Mouse (Mus musculus) C2C12 (cell line): Measurements from ENCODE around the gene Eif2ak4. TPM values are rescaled to one million over a fixed set of nuclear protein-coding genes. Genes with fewer than 3 reads are reported as not detected.

ENCODE experiments used
- H3K27me3 ChIP-seq: one replicate; pipeline ENCODE4 v1.6.1; 2011; ENCODE audit not compliant: control insufficient read depth, insufficient read depth, insufficient read length
- H3K36me3 ChIP-seq: one replicate; pipeline ENCODE4 v1.6.1; 2011; ENCODE audit not compliant: control insufficient read depth, insufficient read depth
- H3K4me3 ChIP-seq: one replicate; pipeline ENCODE4 v1.5.1; 2011; ENCODE audit warnings: mild to moderate bottlenecking, control low read depth; ENCODE audit not compliant: poor library complexity, insufficient read depth, severe bottlenecking
- H3K79me2 ChIP-seq: one replicate; pipeline ENCODE4 v1.6.1; 2011; ENCODE audit not compliant: control insufficient read depth, insufficient read depth
- H3K79me3 ChIP-seq: one replicate; pipeline ENCODE4 v1.6.1; 2011; ENCODE audit warnings: low read depth, control low read depth
- H3ac ChIP-seq: one replicate; pipeline ENCODE3; 2011; ENCODE audit warnings: low read depth; ENCODE audit not compliant: control insufficient read depth, insufficient read length
- CEBPB ChIP-seq: IDR thresholded peaks from one replicate; pipeline ENCODE4 v1.6.1; 2011; ENCODE audit warnings: low read depth, mild to moderate bottlenecking, control low read depth, moderate library complexity
- CTCF ChIP-seq: IDR thresholded peaks from one replicate; pipeline ENCODE4 v1.5.1; 2011; ENCODE audit not compliant: control insufficient read depth, insufficient read depth, insufficient read length
- FOSL1 ChIP-seq: IDR thresholded peaks from one replicate; pipeline ENCODE4 v1.8.0; 2011; ENCODE audit warnings: mild to moderate bottlenecking, low read length; ENCODE audit not compliant: poor library complexity, insufficient read depth, severe bottlenecking
- MAX ChIP-seq: IDR thresholded peaks from one replicate; pipeline ENCODE4 v1.6.1; 2011; ENCODE audit warnings: mild to moderate bottlenecking, control low read depth
- MYOD1 ChIP-seq: IDR thresholded peaks from one replicate; pipeline ENCODE4 v1.6.1; 2011; ENCODE audit warnings: low read depth; ENCODE audit not compliant: control insufficient read depth, insufficient read length
- MYOG ChIP-seq: IDR thresholded peaks from one replicate; pipeline ENCODE4 v1.6.1; 2011; ENCODE audit not compliant: control insufficient read depth, insufficient read length; ENCODE audit errors: extremely low read depth
- USF1 ChIP-seq: IDR thresholded peaks from one replicate; pipeline ENCODE4 v1.6.1; 2011; ENCODE audit warnings: low read depth, mild to moderate bottlenecking, control low read depth, moderate library complexity
- polyA plus RNA-seq: library from polyadenylated mRNA; unstranded; fragments of >200 nt; fragmentation: generic; extraction: Trizol; gene quantifications from one replicate; pipeline ENCODE4 v1.2.1, GENCODE M21; 2012; ENCODE audit warnings: missing spikeins

Eif2ak4 gene
- polyA plus RNA-seq, 1 experiment: 6.6 TPM

GRCm38 (mm10) chr2:118375931-118376330, 12.5 kb upstream of the Eif2ak4 start:
- TF ChIP-seq MYOD1 (no peak), CTCF (no peak), MYOG (no peak), MAX (no peak), USF1 (no peak), FOSL1 (no peak), CEBPB (no peak)
- H3ac ChIP-seq: no peak overlapping the region
- no peaks in the 10 kb centered on the region for H3K79me3 ChIP-seq
- H3K79me2 ChIP-seq: no peaks in the 10 kb centered on the region
- no peaks in the 10 kb centered on the region for H3K36me3 ChIP-seq
- no peaks in the 10 kb centered on the region for H3K27me3 ChIP-seq
- no peak overlapping the region for H3K4me3 ChIP-seq

GRCm38 (mm10) chr2:118379756-118380155, 8.7 kb upstream of the Eif2ak4 start:
- H3K4me3 ChIP-seq: no peak overlapping the region
- no peaks in the 10 kb centered on the region for H3K27me3 ChIP-seq
- TF ChIP-seq CTCF: no peak
- TF ChIP-seq MYOD1: no peak
- TF ChIP-seq MAX: no peak
- no peak for TF ChIP-seq CEBPB
- TF ChIP-seq FOSL1: no peak
- TF ChIP-seq MYOG: no peak
- no peak for TF ChIP-seq USF1
- no peak overlapping the region for H3ac ChIP-seq
- H3K36me3 ChIP-seq: no peaks in the 10 kb centered on the region
- no peaks in the 10 kb centered on the region for H3K79me3 ChIP-seq
- no peaks in the 10 kb centered on the region for H3K79me2 ChIP-seq

- Histone ChIP-seq H3K27me3 (no peaks in the 10 kb centered on the region), H3K79me2 (no peaks in the 10 kb centered on the region), H3K4me3 (no peak overlapping the region), H3K36me3 (no peaks in the 10 kb centered on the region), H3K79me3 (no peaks in the 10 kb centered on the region), H3ac (no peak overlapping the region)
- TF ChIP-seq USF1 (no peak), MYOD1 (no peak), CEBPB (no peak), CTCF (no peak), MYOG (no peak), MAX (no peak), FOSL1 (no peak)
Measured at GRCm38 (mm10) chr2:118383387-118383786, 5.0 kb upstream of the Eif2ak4 start.

- Histone ChIP-seq H3ac (no peak overlapping the region), H3K79me2 (peaks cover 30% of the 10 kb centered on the region), H3K27me3 (no peaks in the 10 kb centered on the region), H3K79me3 (peaks cover 12% of the 10 kb centered on the region), H3K36me3 (no peaks in the 10 kb centered on the region), H3K4me3 (peak overlapping the region; percentile 60)
- TF ChIP-seq MYOD1 (no peak), MAX (no peak), CEBPB (no peak), CTCF (no peak), FOSL1 (no peak), MYOG (no peak), USF1 (no peak)
Measured at GRCm38 (mm10) chr2:118389569-118389968, 1.2 kb downstream of the Eif2ak4 start.

- no peak overlapping the region for H3K4me3 ChIP-seq
- no peak overlapping the region for H3ac ChIP-seq
Measured at GRCm38 (mm10) chr2:118390072-118390471, 1.7 kb downstream of the Eif2ak4 start.

More at GRCm38 (mm10) chr2:118390072-118390471, 1.7 kb downstream of the Eif2ak4 start:
- Histone ChIP-seq H3K79me3 (peaks cover 14% of the 10 kb centered on the region), H3K36me3 (no peaks in the 10 kb centered on the region), H3K79me2 (peaks cover 32% of the 10 kb centered on the region), H3K27me3 (no peaks in the 10 kb centered on the region)
- TF ChIP-seq CTCF (no peak), FOSL1 (no peak), MYOG (no peak), MAX (no peak), CEBPB (no peak), MYOD1 (no peak), USF1 (no peak)
